Mouse (Mus musculus): Measurements from ENCODE around the gene Lcat. TPM values are rescaled to one million over a fixed set of nuclear protein-coding genes. Genes with fewer than 3 reads are reported as not detected.

The Lcat gene
- polyA plus RNA-seq, 1 experiment from 2014 or later, result 1.2 TPM

GRCm38 (mm10) chr8:105961536-105961935 is 18.4 kb upstream of the Lcat start:
- Histone ChIP-seq H3K27ac (replicated peaks in 1 of 2; ENCODE audit: control insufficient read depth in 1 of 2, insufficient read depth in 1 of 2, low read depth in 2 of 2, low read length in 2 of 2) (0 out of 4 replicates have a peak overlapping the region, but pooled peaks of 1 of the 2 experiments have one; percentile 4), H3K4me2 (ENCODE audit: low read length) (no peak overlapping the region), H3K27me3 (ENCODE audit: control insufficient read depth, insufficient read depth, low read length) (no peaks in the 10 kb centered on the region), H3K9me3 (ENCODE audit: control insufficient read depth, low read length) (no peaks in the 10 kb centered on the region), H3K4me3 (ENCODE audit: control insufficient read depth in 1 of 2, insufficient read depth in 1 of 2, low read depth in 1 of 2, low read length in 2 of 2) (no peak overlapping the region), H3K36me3 (ENCODE audit: control insufficient read depth, insufficient read depth, low read length) (peaks cover 43% of the 10 kb centered on the region), H3K9ac (ENCODE audit: low read length) (no peak overlapping the region), H3K4me1 (ENCODE audit: control insufficient read depth in 2 of 2, insufficient read depth in 2 of 2, low read length in 2 of 2) (peaks cover 31 to 68% of the 10 kb centered on the region in 2 experiments)
- no peak for ATAC-seq (ENCODE audit: insufficient number of reproducible peaks, insufficient read depth, low FRiP score, low read depth)
- 65% methylated on average over 10 of the region's 10 CpGs for WGBS

GRCm38 (mm10) chr8:105961101-105961500 is 17.9 kb upstream of the Lcat start:
- no peaks in the 10 kb centered on the region for H3K27me3 ChIP-seq (ENCODE audit: control insufficient read depth, insufficient read depth, low read length)
- peaks cover 31 to 66% of the 10 kb centered on the region in 2 experiments for H3K4me1 ChIP-seq (ENCODE audit: control insufficient read depth in 2 of 2, insufficient read depth in 2 of 2, low read length in 2 of 2)
- no peak overlapping the region for H3K4me2 ChIP-seq (ENCODE audit: low read length)
- H3K9ac ChIP-seq (ENCODE audit: low read length), result no peak overlapping the region
- 0 out of 4 replicates have a peak overlapping the region, but pooled peaks of 1 of the 2 experiments have one; percentile 4 for H3K27ac ChIP-seq (replicated peaks in 1 of 2; ENCODE audit: control insufficient read depth in 1 of 2, insufficient read depth in 1 of 2, low read depth in 2 of 2, low read length in 2 of 2)
- H3K9me3 ChIP-seq (ENCODE audit: control insufficient read depth, low read length), result no peaks in the 10 kb centered on the region
- WGBS, result 75% methylated on average over 14 of the region's 14 CpGs
- no peak for ATAC-seq (ENCODE audit: insufficient number of reproducible peaks, insufficient read depth, low FRiP score, low read depth)
- H3K4me3 ChIP-seq (ENCODE audit: control insufficient read depth in 1 of 2, insufficient read depth in 1 of 2, low read depth in 1 of 2, low read length in 2 of 2), result no peak overlapping the region
- peaks cover 48% of the 10 kb centered on the region for H3K36me3 ChIP-seq (ENCODE audit: control insufficient read depth, insufficient read depth, low read length)

GRCm38 (mm10) chr8:105959350-105959749 is 16.2 kb upstream of the Lcat start:
- Histone ChIP-seq H3K27me3 (ENCODE audit: control insufficient read depth, insufficient read depth, low read length) (no peaks in the 10 kb centered on the region), H3K4me1 (ENCODE audit: control insufficient read depth in 2 of 2, insufficient read depth in 2 of 2, low read length in 2 of 2) (peaks cover 25 to 58% of the 10 kb centered on the region in 2 experiments), H3K4me3 (ENCODE audit: control insufficient read depth in 1 of 2, insufficient read depth in 1 of 2, low read depth in 1 of 2, low read length in 2 of 2) (no peak overlapping the region), H3K9ac (ENCODE audit: low read length) (no peak overlapping the region), H3K4me2 (ENCODE audit: low read length) (no peak overlapping the region), H3K9me3 (ENCODE audit: control insufficient read depth, low read length) (no peaks in the 10 kb centered on the region), H3K36me3 (ENCODE audit: control insufficient read depth, insufficient read depth, low read length) (peaks cover 63% of the 10 kb centered on the region), H3K27ac (replicated peaks in 1 of 2; ENCODE audit: control insufficient read depth in 1 of 2, insufficient read depth in 1 of 2, low read depth in 2 of 2, low read length in 2 of 2) (no peak overlapping the region)
- ATAC-seq (ENCODE audit: insufficient number of reproducible peaks, insufficient read depth, low FRiP score, low read depth), result no peak
- 75% methylated on average over 7 of the region's 7 CpGs for WGBS

- Histone ChIP-seq H3K4me2 (ENCODE audit: low read length) (no peak overlapping the region), H3K9ac (ENCODE audit: low read length) (no peak overlapping the region), H3K36me3 (ENCODE audit: control insufficient read depth, insufficient read depth, low read length) (peaks cover 71% of the 10 kb centered on the region), H3K27me3 (ENCODE audit: control insufficient read depth, insufficient read depth, low read length) (no peaks in the 10 kb centered on the region), H3K4me3 (ENCODE audit: control insufficient read depth in 1 of 2, insufficient read depth in 1 of 2, low read depth in 1 of 2, low read length in 2 of 2) (no peak overlapping the region), H3K27ac (replicated peaks in 1 of 2; ENCODE audit: control insufficient read depth in 1 of 2, insufficient read depth in 1 of 2, low read depth in 2 of 2, low read length in 2 of 2) (0 out of 4 replicates have a peak overlapping the region, but pooled peaks of 1 of the 2 experiments have one; percentile 14), H3K9me3 (ENCODE audit: control insufficient read depth, low read length) (no peaks in the 10 kb centered on the region), H3K4me1 (ENCODE audit: control insufficient read depth in 2 of 2, insufficient read depth in 2 of 2, low read length in 2 of 2) (peaks cover 22 to 44% of the 10 kb centered on the region in 2 experiments)
- ATAC-seq (ENCODE audit: insufficient number of reproducible peaks, insufficient read depth, low FRiP score, low read depth), result no peak
- 26% methylated on average over 3 of the region's 4 CpGs for WGBS
Observed at GRCm38 (mm10) chr8:105957813-105958212, 14.6 kb upstream of the Lcat start.

- Histone ChIP-seq H3K36me3 (ENCODE audit: control insufficient read depth, insufficient read depth, low read length) (peaks cover 83% of the 10 kb centered on the region), H3K4me2 (ENCODE audit: low read length) (no peak overlapping the region), H3K4me1 (ENCODE audit: control insufficient read depth in 2 of 2, insufficient read depth in 2 of 2, low read length in 2 of 2) (peaks cover 16 to 33% of the 10 kb centered on the region in 2 experiments), H3K27ac (replicated peaks in 1 of 2; ENCODE audit: control insufficient read depth in 1 of 2, insufficient read depth in 1 of 2, low read depth in 2 of 2, low read length in 2 of 2) (peak overlapping the region in 1 of 2 experiments; percentile 17; a peak in 2 of 4 replicates), H3K9ac (ENCODE audit: low read length) (no peak overlapping the region), H3K4me3 (ENCODE audit: control insufficient read depth in 1 of 2, insufficient read depth in 1 of 2, low read depth in 1 of 2, low read length in 2 of 2) (no peak overlapping the region), H3K9me3 (ENCODE audit: control insufficient read depth, low read length) (no peaks in the 10 kb centered on the region), H3K27me3 (ENCODE audit: control insufficient read depth, insufficient read depth, low read length) (no peaks in the 10 kb centered on the region)
- WGBS, result 39% methylated on average over 4 of the region's 4 CpGs
- 0 out of 2 replicates have a peak, but pooled peaks have one; percentile 24 for ATAC-seq (ENCODE audit: insufficient number of reproducible peaks, insufficient read depth, low FRiP score, low read depth)
Observed at GRCm38 (mm10) chr8:105956556-105956955, 13.4 kb upstream of the Lcat start.

- Histone ChIP-seq H3K4me1 (ENCODE audit: control insufficient read depth in 2 of 2, insufficient read depth in 2 of 2, low read length in 2 of 2) (peaks cover 19 to 27% of the 10 kb centered on the region in 2 experiments), H3K27ac (replicated peaks in 1 of 2; ENCODE audit: control insufficient read depth in 1 of 2, insufficient read depth in 1 of 2, low read depth in 2 of 2, low read length in 2 of 2) (peak overlapping the region; percentile 29 to 55), H3K27me3 (ENCODE audit: control insufficient read depth, insufficient read depth, low read length) (no peaks in the 10 kb centered on the region), H3K4me3 (ENCODE audit: control insufficient read depth in 1 of 2, insufficient read depth in 1 of 2, low read depth in 1 of 2, low read length in 2 of 2) (no peak overlapping the region), H3K4me2 (ENCODE audit: low read length) (no peak overlapping the region), H3K9ac (ENCODE audit: low read length) (peak overlapping the region; percentile 27; the same call in 1 of the 2 replicates), H3K9me3 (ENCODE audit: control insufficient read depth, low read length) (no peaks in the 10 kb centered on the region), H3K36me3 (ENCODE audit: control insufficient read depth, insufficient read depth, low read length) (peaks cover 90% of the 10 kb centered on the region)
- WGBS, result 20% methylated on average over 7 of the region's 7 CpGs
- peak; percentile 35; the same call in 1 of the 2 replicates for ATAC-seq (ENCODE audit: insufficient number of reproducible peaks, insufficient read depth, low FRiP score, low read depth)
Observed at GRCm38 (mm10) chr8:105951057-105951659, 8.0 kb upstream of the Lcat start.

GRCm38 (mm10) chr8:105949350-105949749 is 6.2 kb upstream of the Lcat start:
- peak; percentile 37 for ATAC-seq (ENCODE audit: insufficient number of reproducible peaks, insufficient read depth, low FRiP score, low read depth)
- no peaks in the 10 kb centered on the region for H3K27me3 ChIP-seq (ENCODE audit: control insufficient read depth, insufficient read depth, low read length)
- H3K9ac ChIP-seq (ENCODE audit: low read length), result no peak overlapping the region; the same call in 1 of the 2 replicates
- H3K4me2 ChIP-seq (ENCODE audit: low read length), result no peak overlapping the region
- peak overlapping the region; percentile 20 to 66; a peak in 3 of 4 replicates for H3K27ac ChIP-seq (replicated peaks in 1 of 2; ENCODE audit: control insufficient read depth in 1 of 2, insufficient read depth in 1 of 2, low read depth in 2 of 2, low read length in 2 of 2)
- H3K4me1 ChIP-seq (ENCODE audit: control insufficient read depth in 2 of 2, insufficient read depth in 2 of 2, low read length in 2 of 2), result peaks cover 19 to 27% of the 10 kb centered on the region in 2 experiments
- no peaks in the 10 kb centered on the region for H3K9me3 ChIP-seq (ENCODE audit: control insufficient read depth, low read length)
- H3K36me3 ChIP-seq (ENCODE audit: control insufficient read depth, insufficient read depth, low read length), result peaks cover 91% of the 10 kb centered on the region
- WGBS, result 23% methylated on average over 10 of the region's 10 CpGs
- H3K4me3 ChIP-seq (ENCODE audit: control insufficient read depth in 1 of 2, insufficient read depth in 1 of 2, low read depth in 1 of 2, low read length in 2 of 2), result no peak overlapping the region
